Comparison of ENCODE assay signal across 8 mouse cellular contexts in the genomic region with DNA sequence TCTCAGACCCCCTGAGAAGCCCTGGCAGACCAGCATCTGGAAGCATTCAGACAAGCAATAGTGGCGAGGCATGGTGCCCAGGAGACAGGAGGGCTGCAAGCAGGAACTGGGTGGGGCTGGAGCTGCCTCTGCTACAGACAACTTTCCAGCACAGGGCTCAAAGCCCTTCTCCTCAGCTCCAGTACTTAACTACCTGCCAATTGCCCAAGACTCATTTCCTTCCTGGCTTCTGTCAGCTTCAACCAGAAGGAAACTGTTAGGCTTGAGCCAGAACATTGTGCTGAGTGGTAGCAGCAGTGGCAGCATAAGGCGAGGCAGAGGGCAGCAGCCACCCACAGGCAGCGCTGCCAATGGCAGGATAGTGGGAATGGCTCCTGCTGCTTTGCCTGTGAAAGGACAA.
DNase-seq lines count a peak whose midpoint lies in the region; ATAC-seq and TF ChIP-seq lines count a peak whose summit lies in the region.

No protein-coding gene starts in this region.

- peaks cover 3% of the 10 kb centered on the region; the same call in 1 of the 2 replicates for H3K4me1 ChIP-seq in midbrain, embryonic 13.5 days (replicated peaks)
- H3K4me1 ChIP-seq in midbrain, embryonic 10.5 days = peaks cover 3% of the 10 kb centered on the region; the same call in 1 of the 2 replicates
- no peaks in the 10 kb centered on the region for H3K4me1 ChIP-seq in hindbrain, postnatal 0 days (ENCODE audit: insufficient read depth, low read length)
- H3K4me1 ChIP-seq in limb, embryonic 15.5 days = peaks cover 8% of the 10 kb centered on the region

- ATAC-seq in midbrain, embryonic 13.5 days = peak; percentile 68; the same call in 1 of the 2 replicates
- ATAC-seq in hindbrain, postnatal 0 days = peak; percentile 86
- ATAC-seq in limb, embryonic 15.5 days (ENCODE audit: insufficient number of reproducible peaks, low FRiP score, low TSS enrichment, low read depth) = peak; percentile 74

- no peak overlapping the region for H3K27ac ChIP-seq in midbrain, embryonic 13.5 days
- H3K27ac ChIP-seq in midbrain, embryonic 10.5 days (replicated peaks) = no peak overlapping the region
- H3K27ac ChIP-seq in hindbrain, postnatal 0 days = peak overlapping the region; percentile 32; the same call in 1 of the 2 replicates
- peak overlapping the region; percentile 57 for H3K27ac ChIP-seq in limb, embryonic 15.5 days

- no peak overlapping the region for H3K9ac ChIP-seq in midbrain, embryonic 13.5 days (replicated peaks)
- H3K9ac ChIP-seq in hindbrain, postnatal 0 days (replicated peaks; ENCODE audit: low read length) = no peak overlapping the region
- H3K9ac ChIP-seq in limb, embryonic 15.5 days = no peak overlapping the region

- H3K27me3 ChIP-seq in midbrain, embryonic 13.5 days = no peaks in the 10 kb centered on the region
- H3K27me3 ChIP-seq in midbrain, embryonic 10.5 days (ENCODE audit: low read depth, poor library complexity, severe bottlenecking) = no peaks in the 10 kb centered on the region
- no peaks in the 10 kb centered on the region for H3K27me3 ChIP-seq in hindbrain, postnatal 0 days (ENCODE audit: insufficient read depth, low read length)
- H3K27me3 ChIP-seq in limb, embryonic 15.5 days = no peaks in the 10 kb centered on the region

- peak; percentile 67 for TF ChIP-seq CTCF in hindbrain, postnatal 0 days (IDR thresholded peaks at IDR 0.05; ENCODE audit: low read depth)

- peak; percentile 29 to 61 for DNase-seq in adrenal gland, adult (ENCODE audit: inconsistent age in 2 of 2, low spot score in 1 of 2)
- DNase-seq in adrenal gland, adult 8-10 months = no peak
- no peak for DNase-seq in midbrain, embryonic 10.5 days (ENCODE audit: low spot score)
- peak; percentile 67 for DNase-seq in hindbrain, postnatal 0 days (ENCODE audit: low spot score)
- DNase-seq in gastrocnemius, postnatal 10 days = no peak
- no peak for DNase-seq in gastrocnemius, postnatal 14 days

- WGBS in midbrain, embryonic 13.5 days = 51% methylated on average over 3 of the region's 3 CpGs
- WGBS in midbrain, embryonic 10.5 days = 46% methylated on average over 3 of the region's 3 CpGs
- 29% methylated on average over 3 of the region's 3 CpGs for WGBS in hindbrain, postnatal 0 days
- 32% methylated on average over 3 of the region's 3 CpGs for WGBS in limb, embryonic 15.5 days

- no peaks in the 10 kb centered on the region for H3K36me3 ChIP-seq in midbrain, embryonic 13.5 days
- H3K36me3 ChIP-seq in midbrain, embryonic 10.5 days = no peaks in the 10 kb centered on the region
- no peaks in the 10 kb centered on the region for H3K36me3 ChIP-seq in hindbrain, postnatal 0 days (ENCODE audit: insufficient read depth, low read length)
- H3K36me3 ChIP-seq in limb, embryonic 15.5 days = no peaks in the 10 kb centered on the region

- H3K4me3 ChIP-seq in midbrain, embryonic 13.5 days (replicated peaks) = no peak overlapping the region
- H3K4me3 ChIP-seq in midbrain, embryonic 10.5 days = no peak overlapping the region
- H3K4me3 ChIP-seq in hindbrain, postnatal 0 days (ENCODE audit: low read length) = no peak overlapping the region
- no peak overlapping the region for H3K4me3 ChIP-seq in limb, embryonic 15.5 days

- no peak overlapping the region for H3K4me2 ChIP-seq in midbrain, embryonic 13.5 days (replicated peaks)
- no peak overlapping the region for H3K4me2 ChIP-seq in hindbrain, postnatal 0 days (ENCODE audit: low read depth, low read length)
- no peak overlapping the region for H3K4me2 ChIP-seq in limb, embryonic 15.5 days

- no peaks in the 10 kb centered on the region for H3K9me3 ChIP-seq in midbrain, embryonic 13.5 days
- H3K9me3 ChIP-seq in midbrain, embryonic 10.5 days (replicated peaks) = no peaks in the 10 kb centered on the region
- H3K9me3 ChIP-seq in hindbrain, postnatal 0 days (ENCODE audit: low read length) = no peaks in the 10 kb centered on the region
- H3K9me3 ChIP-seq in limb, embryonic 15.5 days = no peaks in the 10 kb centered on the region

- intact Hi-C loops in gastrocnemius, postnatal 14 days (cut with DNase I; ENCODE audit: low total_unique reads) = no loop called here

Comparison
In these comparisons a context has a peak if more than half of its experiments do, and no peak if none do; other contexts are left out.
1. DNase-seq: peak in adrenal gland, adult (2 of 2) and hindbrain, postnatal 0 days (single experiment); none in adrenal gland, adult 8-10 months (single experiment), midbrain, embryonic 10.5 days (single experiment), gastrocnemius, postnatal 10 days (single experiment) and gastrocnemius, postnatal 14 days (single experiment).
2. H3K27ac ChIP-seq: peak in hindbrain, postnatal 0 days (single experiment) and limb, embryonic 15.5 days (single experiment); none in midbrain, embryonic 13.5 days (single experiment) and midbrain, embryonic 10.5 days (single experiment).
3. Peak in every context shown above with its lines, with median percentiles within 50 percentile points of each other: ATAC-seq.